Mouse (Mus musculus) cerebellum, adult 9-11 months (tissue): ENCODE measurements at regions not wholly inside any gene's neighbourhood (a gene's known extent, or its start where the extent isn't known, plus 50 kb on each side); places are given as distances from the start of the nearest gene placed in this dataset.
"Not testable (repeated sequence)": the region's sequence is repeated elsewhere in the genome, so short reads cannot be mapped to it uniquely, and the experiment has no call there.

Experiments
- DNase-seq: peaks from one replicate; pipeline ENCODE4 v3.0.0; 2022

DNA sequence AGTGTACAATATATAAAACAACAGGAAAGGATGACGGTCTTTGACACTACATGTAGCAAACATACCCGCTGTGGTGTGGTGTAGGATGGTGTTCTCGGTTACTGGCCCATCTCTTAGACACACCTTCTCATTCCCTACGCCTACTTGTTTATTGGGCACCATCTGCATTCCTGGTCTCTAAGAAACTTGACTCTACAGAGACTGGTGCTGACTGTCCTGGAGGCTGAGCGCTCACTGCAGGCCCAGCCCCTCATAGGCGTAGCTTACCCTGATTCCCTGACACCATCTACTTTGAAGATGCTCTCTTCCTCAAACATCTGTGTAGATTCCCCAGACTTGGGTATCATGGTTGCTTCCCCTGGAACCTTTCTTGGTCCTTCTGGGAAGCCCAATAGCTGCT, 90.9 kb upstream of the Fam84a start:
- DNase-seq: not testable (repeated sequence)

DNA sequence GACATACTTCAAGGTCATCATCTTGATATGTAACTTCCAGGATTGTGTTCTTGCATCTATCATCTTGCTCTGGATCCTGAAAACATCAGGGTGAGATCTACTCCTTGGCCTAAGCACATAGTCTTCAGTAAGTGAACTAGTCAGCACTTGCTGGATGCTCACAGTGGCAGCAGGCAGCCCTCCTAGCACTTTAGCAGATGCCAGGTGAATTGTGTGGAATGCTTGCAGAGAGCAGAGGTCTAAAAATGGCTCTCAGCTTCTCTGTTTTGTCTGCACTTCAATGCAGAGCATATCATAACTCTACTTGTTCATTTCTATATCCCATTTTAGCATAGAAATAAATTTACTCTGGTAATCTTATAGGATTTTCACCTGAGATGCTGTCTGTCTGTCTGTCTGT, 85.8 kb upstream of the Fam84a start:
- no peak for DNase-seq

DNA sequence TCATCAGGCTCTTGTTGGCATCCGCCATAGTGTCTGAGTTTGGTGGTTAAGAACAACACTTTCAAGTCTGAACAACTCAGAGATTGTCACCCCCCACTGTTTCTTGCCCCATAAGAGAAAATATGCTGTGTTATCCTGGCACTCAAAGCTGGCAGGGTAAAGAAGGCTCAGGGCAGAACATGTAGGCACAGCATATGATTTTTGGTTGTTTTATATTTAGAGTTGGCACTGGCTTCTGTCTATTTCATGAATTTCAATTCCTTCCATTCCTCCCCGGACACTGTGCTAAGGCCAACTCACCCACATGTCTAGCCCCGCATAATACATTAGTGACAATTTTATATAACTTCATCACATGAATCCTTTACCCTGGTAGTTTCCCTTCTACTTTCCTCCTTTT, 83.5 kb upstream of the Fam84a start:
- no peak for DNase-seq

DNA sequence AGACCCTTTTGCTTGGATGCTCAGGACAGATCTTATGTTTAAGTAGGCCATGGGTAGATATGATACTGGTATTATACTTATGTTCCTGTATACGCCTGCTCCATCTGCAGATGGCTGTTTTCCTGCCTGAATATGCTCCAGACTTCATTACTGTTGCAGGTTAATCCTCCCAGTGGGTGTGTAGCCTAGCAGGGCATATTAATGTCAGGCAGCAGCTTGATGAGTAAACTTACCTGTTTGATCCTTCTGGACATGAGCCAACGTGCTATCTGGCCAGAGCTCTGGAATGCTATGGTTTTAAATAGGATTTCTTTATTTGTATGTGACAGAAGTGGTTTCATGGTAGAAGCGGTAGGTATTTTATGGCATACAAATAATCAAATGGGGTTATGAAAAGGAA, 60.8 kb upstream of the Fam84a start:
- no peak for DNase-seq

DNA sequence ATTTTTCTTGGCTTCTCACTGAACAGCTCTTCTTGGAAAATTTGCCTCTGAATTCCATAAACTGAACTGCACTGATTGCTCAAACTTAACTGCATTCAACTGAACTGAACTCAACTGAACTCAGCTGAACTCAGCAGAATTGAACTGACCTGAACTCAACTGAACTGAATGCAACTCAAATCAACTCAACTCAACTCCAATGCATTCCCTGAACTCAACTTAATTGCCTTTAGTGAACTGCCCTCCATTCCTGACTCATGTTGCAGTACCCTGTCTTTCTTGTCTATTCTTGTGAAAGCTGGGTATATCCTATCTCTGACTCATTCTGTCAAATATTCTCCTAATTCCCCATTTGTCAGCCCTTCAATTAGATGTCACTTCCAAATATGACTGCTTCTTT, 58.0 kb upstream of the Fam84a start:
- DNase-seq: no peak

DNA sequence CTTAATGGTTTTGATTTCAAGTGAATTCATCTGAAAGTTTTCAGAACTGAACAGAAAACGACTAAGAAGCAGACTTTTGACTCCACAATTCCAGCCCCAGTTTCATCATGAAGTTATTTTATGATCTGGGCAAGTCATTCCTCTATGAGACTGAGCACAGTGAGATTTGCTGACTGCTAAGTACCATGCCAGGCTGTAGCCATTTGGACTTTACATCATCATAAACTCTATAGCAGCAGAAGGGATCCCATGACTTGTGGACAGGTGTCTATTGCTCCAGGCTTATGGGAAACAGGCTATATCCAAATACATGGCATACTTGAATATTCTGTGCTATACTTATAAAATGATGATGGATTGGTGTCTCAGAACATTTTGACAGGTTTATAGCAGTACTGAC, 55.4 kb upstream of the Fam84a start:
- DNase-seq: no peak

DNA sequence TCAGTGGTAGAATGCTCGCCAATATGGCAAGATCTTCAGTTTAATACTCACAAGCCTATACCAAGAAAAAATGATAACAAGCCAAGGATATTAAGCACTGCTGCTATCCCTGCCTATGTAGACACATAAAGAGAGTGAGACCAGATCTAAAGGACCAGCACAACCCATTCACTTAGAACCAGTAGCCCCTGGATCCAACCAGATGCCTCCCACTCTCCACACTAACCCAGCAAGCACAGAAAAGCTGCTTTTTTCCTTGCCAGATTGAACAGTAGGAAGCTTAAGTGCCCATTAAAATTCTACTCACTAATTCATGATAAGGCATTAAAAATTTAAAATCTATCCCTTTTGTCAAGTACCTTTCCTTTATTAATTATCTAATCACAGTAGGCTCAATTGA, 52.6 kb upstream of the Fam84a start:
- DNase-seq: no peak
